Mouse (Mus musculus) kidney, embryonic 16.5 days (tissue): Measurements from ENCODE around the gene Lect2. TPM values are rescaled to one million over a fixed set of nuclear protein-coding genes. Genes with fewer than 3 reads are reported as not detected.

Experiments
- ATAC-seq: fragments of 200-750 bp; cut with Nextera tagmentation; 2 replicates; pipeline ENCODE4 v1.8.0; 2017; ENCODE audit warnings: moderate TSS enrichment; ENCODE audit not compliant: low FRiP score, low TSS enrichment
- H3K27ac ChIP-seq: fragments of 300-500 bp; sonication (generic); 2 replicates; pipeline ENCODE4 v1.5.1; 2014; ENCODE audit warnings: low read length
- H3K27me3 ChIP-seq: fragments of 300-500 bp; sonication (generic); 2 replicates; pipeline ENCODE4 v1.6.1; 2014; ENCODE audit warnings: low read length, control low read depth, mixed read lengths; ENCODE audit not compliant: insufficient read depth
- H3K36me3 ChIP-seq: fragments of 300-500 bp; sonication (generic); 2 replicates; pipeline ENCODE4 v1.6.1; 2014; ENCODE audit warnings: low read length, control low read depth, mixed read lengths; ENCODE audit not compliant: insufficient read depth
- H3K4me1 ChIP-seq: fragments of 300-500 bp; sonication (generic); 2 replicates; pipeline ENCODE4 v1.6.1; 2014; ENCODE audit warnings: low read length, control low read depth, mixed read lengths; ENCODE audit not compliant: insufficient read depth
- H3K4me2 ChIP-seq: fragments of 300-500 bp; sonication (generic); replicated peaks from 2 replicates; pipeline ENCODE4 v1.6.1; 2014; ENCODE audit warnings: low read depth, low read length
- H3K4me3 ChIP-seq: fragments of 300-500 bp; sonication (generic); 2 replicates; pipeline ENCODE4 v1.5.1; 2014; ENCODE audit warnings: mild to moderate bottlenecking, low read length
- H3K9ac ChIP-seq: fragments of 300-500 bp; sonication (generic); replicated peaks from 2 replicates; pipeline ENCODE4 v1.6.1; 2014; ENCODE audit warnings: low read length
- H3K9me3 ChIP-seq: fragments of 300-500 bp; sonication (generic); 2 replicates; pipeline ENCODE4 v1.6.1; 2016; ENCODE audit warnings: low read length, control low read depth
- WGBS: fragments of 180-500 bp; shearing (Covaris S2); extraction: QIAGEN DNeasy Blood & Tissue Kit; methylation state at CpG from one replicate; pipeline ENCODE4 v1.1.7; 2014; 5-methylcytosine and 5-hydroxymethylcytosine counted together
- polyA plus RNA-seq: library from polyadenylated mRNA; unstranded; fragments of >200 nt; fragmentation: Nextera tagmentation; extraction: Ambion mirVana; gene quantifications from 2 replicates; pipeline ENCODE4 v1.2.1, GENCODE M21; 2015

Lect2 gene
- polyA plus RNA-seq, 1 experiment from 2014 or later, result 1.1 TPM

DNA sequence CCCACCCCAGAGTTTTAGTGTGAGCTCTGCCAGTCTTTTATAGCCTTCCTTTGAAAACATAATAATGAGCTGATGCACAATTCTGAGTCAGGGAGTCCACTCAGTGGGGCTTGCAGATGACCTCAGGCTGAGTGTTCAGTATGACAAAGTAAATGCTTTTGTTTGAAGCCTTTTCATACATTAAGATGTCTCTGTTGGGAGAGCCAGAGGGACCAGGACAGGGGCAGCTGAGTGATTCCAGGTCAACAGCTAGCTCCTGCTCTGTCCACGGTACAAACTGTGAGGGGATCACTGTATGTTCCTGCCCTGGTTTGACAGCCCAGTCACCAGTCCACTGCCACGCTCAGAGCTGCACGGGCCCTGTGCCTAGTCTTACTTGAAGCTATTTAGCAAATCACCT lies 34.4 kb upstream of the Lect2 start:
- Histone ChIP-seq H3K27ac (peak overlapping the region; percentile 88), H3K4me1 (peaks cover 29% of the 10 kb centered on the region), H3K4me3 (no peak overlapping the region), H3K4me2 (no peak overlapping the region), H3K9me3 (no peaks in the 10 kb centered on the region), H3K27me3 (no peaks in the 10 kb centered on the region), H3K9ac (no peak overlapping the region), H3K36me3 (no peaks in the 10 kb centered on the region)
- WGBS, result 23% methylated on average over 3 of the region's 3 CpGs
- peak; percentile 33; the same call in 1 of the 2 replicates for ATAC-seq

DNA sequence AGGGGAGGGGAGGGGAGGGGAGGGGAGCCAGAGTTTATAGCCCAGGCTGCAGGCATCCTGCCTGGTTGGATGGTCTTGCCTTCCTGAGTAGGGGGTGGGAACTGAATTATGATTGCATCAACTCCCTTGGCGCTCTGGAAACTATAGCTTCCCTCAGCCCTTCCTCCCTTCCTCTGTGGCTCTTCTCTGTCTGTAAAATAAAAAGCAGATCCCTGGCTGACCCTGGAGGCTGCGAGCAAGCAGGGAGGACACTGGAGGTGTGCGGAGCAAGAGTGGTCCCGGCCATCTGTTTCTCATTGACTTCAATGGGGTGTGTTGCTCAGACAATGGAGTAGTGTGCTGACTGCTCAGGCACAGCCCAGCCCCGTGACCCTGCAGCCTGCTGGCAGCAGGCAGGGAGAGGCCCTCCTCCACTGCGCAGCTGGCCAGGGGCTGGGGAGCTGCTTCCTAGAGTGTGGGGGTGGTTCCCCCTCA lies 33.7 kb upstream of the Lect2 start:
- Histone ChIP-seq H3K4me1 (peaks cover 29% of the 10 kb centered on the region), H3K4me2 (peak overlapping the region; percentile 46), H3K9me3 (no peaks in the 10 kb centered on the region), H3K27ac (peak overlapping the region; percentile 95), H3K4me3 (no peak overlapping the region), H3K9ac (peak overlapping the region; percentile 45), H3K27me3 (no peaks in the 10 kb centered on the region), H3K36me3 (no peaks in the 10 kb centered on the region)
- ATAC-seq, result peak; percentile 98
- WGBS, result 1% methylated on average over 6 of the region's 6 CpGs

DNA sequence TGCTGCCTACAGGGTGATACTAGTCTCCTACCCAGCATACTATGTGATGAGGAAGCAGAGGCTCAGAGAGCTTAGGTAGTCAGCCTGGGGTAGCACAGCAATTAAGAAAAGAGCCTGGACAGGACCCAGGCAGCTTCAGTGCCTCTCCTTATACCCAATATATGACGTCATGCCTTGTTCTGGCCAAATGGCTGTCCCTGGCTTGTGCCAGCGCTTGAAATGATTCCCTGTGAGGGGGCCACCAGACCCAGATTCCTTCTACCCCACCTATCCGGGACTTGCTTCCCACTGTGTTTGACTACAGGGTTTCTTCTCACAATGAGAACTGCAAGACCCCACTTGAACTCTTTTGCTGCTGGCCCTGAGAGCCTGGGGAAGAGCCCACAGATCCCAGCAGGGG lies 33.2 kb upstream of the Lect2 start:
- H3K9ac ChIP-seq, result no peak overlapping the region
- 0 out of 2 replicates have a peak, but pooled peaks have one; percentile 6 for ATAC-seq
- H3K36me3 ChIP-seq, result no peaks in the 10 kb centered on the region
- peak overlapping the region; percentile 95 for H3K27ac ChIP-seq
- H3K27me3 ChIP-seq, result no peaks in the 10 kb centered on the region
- H3K4me3 ChIP-seq, result no peak overlapping the region
- no peaks in the 10 kb centered on the region for H3K9me3 ChIP-seq
- WGBS, result 3% methylated on average over 3 of the region's 3 CpGs
- peak overlapping the region; percentile 26; the same call in 1 of the 2 replicates for H3K4me2 ChIP-seq
- H3K4me1 ChIP-seq, result peaks cover 29% of the 10 kb centered on the region

DNA sequence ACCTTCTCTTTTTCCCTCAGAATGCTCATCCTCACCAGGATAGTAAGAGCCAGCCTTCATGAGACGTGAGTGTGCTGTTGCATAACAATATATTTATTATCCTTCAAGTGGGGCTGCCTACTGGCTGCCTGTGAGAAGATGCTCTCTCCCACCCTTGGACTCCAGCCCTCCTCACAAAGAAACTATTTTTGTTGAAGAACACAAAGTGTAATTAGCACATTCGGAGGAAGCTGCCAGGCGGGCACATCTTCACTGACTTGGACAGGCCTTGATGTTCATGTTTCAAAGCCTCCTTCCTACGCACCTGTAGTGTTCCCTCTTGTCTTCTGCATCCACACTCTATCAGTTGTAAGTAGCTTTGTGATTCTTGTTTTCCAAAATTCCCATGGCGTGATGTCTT lies 32.1 kb upstream of the Lect2 start:
- no peak overlapping the region for H3K4me2 ChIP-seq
- no peaks in the 10 kb centered on the region for H3K36me3 ChIP-seq
- no peak for ATAC-seq
- no peak overlapping the region for H3K9ac ChIP-seq
- peak overlapping the region; percentile 95; the same call in 1 of the 2 replicates for H3K27ac ChIP-seq
- WGBS, result 80% methylated on average over 5 of the region's 5 CpGs
- H3K27me3 ChIP-seq, result no peaks in the 10 kb centered on the region
- H3K4me3 ChIP-seq, result no peak overlapping the region
- peaks cover 31% of the 10 kb centered on the region for H3K4me1 ChIP-seq
- no peaks in the 10 kb centered on the region for H3K9me3 ChIP-seq

DNA sequence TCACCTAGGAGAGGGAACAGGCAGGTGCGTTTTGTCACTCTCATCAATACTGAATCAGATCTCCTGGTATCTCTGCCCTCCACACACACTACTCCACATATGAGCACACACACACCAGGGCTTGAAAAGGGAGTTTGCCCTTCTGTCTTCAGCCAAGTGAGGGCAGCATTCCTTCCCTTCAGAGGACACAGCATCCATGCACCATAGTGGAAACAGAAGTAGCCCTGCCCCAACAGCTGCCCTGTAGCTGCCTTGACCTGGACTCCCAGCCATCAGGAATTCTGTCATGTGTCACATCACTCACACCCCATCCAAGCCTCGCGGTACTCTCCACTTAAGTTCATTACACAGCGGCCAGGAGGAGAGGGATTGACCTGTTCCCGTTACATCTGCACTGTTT lies 29.8 kb upstream of the Lect2 start:
- 59% methylated on average over 5 of the region's 5 CpGs for WGBS
- no peaks in the 10 kb centered on the region for H3K9me3 ChIP-seq
- no peak overlapping the region for H3K27ac ChIP-seq
- H3K4me2 ChIP-seq, result no peak overlapping the region
- H3K4me1 ChIP-seq, result peaks cover 25% of the 10 kb centered on the region
- no peak overlapping the region for H3K9ac ChIP-seq
- H3K36me3 ChIP-seq, result no peaks in the 10 kb centered on the region
- ATAC-seq, result no peak
- no peak overlapping the region for H3K4me3 ChIP-seq
- H3K27me3 ChIP-seq, result no peaks in the 10 kb centered on the region

DNA sequence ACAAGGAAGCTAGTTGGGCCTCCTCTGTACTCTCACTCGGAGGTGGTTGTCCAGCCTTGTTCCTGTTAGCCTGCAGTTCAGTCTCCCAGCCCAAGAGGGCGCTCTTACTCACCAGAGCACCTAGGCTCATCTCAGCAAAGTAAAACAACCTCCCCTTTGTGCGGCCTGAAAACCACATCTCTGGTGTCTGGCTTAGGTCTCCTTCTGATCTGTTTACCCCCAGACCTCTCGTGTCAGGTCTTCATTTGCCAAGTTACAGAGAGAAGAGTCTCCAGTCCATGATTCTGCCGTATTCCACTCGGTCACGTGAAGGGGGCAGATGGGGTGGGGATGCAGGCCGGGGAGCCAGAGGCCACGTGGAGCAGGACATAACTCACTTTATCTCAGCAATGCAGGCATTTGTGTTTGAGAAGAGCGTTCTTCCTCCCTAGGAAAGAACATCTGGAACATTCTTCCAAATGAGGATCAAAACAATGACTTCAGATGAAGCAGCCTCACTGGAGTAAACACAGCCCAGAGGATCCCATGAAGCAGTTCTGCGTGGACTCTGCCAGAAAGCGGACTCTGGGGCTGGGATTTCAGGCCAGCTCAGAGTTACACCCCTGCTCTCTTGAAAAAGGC lies 27.5 kb upstream of the Lect2 start:
- 0 out of 2 replicates have a peak, but pooled peaks cover 7% of the 10 kb centered on the region for H3K4me1 ChIP-seq
- H3K27me3 ChIP-seq, result no peaks in the 10 kb centered on the region
- WGBS, result 43% methylated on average over 12 of the region's 12 CpGs
- H3K36me3 ChIP-seq, result no peaks in the 10 kb centered on the region
- ATAC-seq, result peak; percentile 36
- H3K4me2 ChIP-seq, result no peak overlapping the region
- H3K27ac ChIP-seq, result peak overlapping the region; percentile 52
- no peak overlapping the region; the same call in 1 of the 2 replicates for H3K9ac ChIP-seq
- no peaks in the 10 kb centered on the region for H3K9me3 ChIP-seq
- H3K4me3 ChIP-seq, result no peak overlapping the region

DNA sequence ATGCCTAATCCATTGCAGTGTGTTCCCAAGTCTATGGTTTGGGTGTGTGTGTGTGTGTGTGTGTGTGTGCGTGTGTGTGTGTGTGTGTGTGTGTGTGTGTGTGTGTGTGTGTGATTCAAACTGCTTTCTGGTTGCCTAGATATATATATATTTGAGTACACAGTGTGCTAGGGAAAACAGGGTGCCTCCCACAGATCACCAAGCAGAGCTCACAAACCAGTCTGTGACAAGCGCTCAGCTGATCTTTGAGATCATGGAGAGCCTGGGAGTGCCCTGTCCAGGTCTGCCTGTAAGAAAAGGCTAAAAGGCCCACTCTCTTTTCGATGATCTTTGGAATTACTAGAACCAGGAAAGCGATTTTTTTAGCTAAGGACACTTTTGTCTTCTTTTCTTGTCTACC lies 26.8 kb upstream of the Lect2 start:
- H3K27me3 ChIP-seq, result no peaks in the 10 kb centered on the region
- no peak overlapping the region for H3K9ac ChIP-seq
- no peak overlapping the region for H3K4me2 ChIP-seq
- WGBS, result 80% methylated on average over 4 of the region's 4 CpGs
- H3K4me3 ChIP-seq, result no peak overlapping the region
- no peaks in the 10 kb centered on the region for H3K9me3 ChIP-seq
- H3K36me3 ChIP-seq, result no peaks in the 10 kb centered on the region
- no peak for ATAC-seq
- no peak overlapping the region; the same call in 1 of the 2 replicates for H3K27ac ChIP-seq
- H3K4me1 ChIP-seq, result 0 out of 2 replicates have a peak, but pooled peaks cover 7% of the 10 kb centered on the region

DNA sequence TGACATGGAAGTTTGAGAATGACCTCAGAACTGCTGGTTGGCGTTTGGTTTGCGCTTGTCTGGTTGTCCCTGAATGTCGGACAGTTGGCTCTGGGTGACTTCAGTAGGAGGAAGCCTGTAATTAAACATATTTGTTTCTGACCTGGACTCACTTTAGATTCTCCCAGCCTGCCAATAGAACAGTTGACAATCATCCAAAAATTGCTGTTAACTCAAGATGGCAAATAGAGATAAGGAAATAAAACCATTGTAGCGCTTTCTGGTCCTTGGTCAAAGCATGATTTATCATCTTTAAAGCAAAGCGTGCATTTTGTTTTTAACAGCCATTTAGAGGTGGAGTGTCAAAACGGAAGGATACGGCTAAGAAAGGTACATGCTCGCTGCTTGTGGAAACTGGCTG lies 23.3 kb upstream of the Lect2 start:
- no peak for ATAC-seq
- H3K9me3 ChIP-seq, result no peaks in the 10 kb centered on the region
- H3K27ac ChIP-seq, result no peak overlapping the region
- 60% methylated on average over 8 of the region's 8 CpGs for WGBS
- no peaks in the 10 kb centered on the region for H3K27me3 ChIP-seq
- no peak overlapping the region for H3K4me3 ChIP-seq
- H3K4me2 ChIP-seq, result no peak overlapping the region
- H3K36me3 ChIP-seq, result no peaks in the 10 kb centered on the region
- H3K4me1 ChIP-seq, result 0 out of 2 replicates have a peak, but pooled peaks cover 7% of the 10 kb centered on the region
- H3K9ac ChIP-seq, result no peak overlapping the region

DNA sequence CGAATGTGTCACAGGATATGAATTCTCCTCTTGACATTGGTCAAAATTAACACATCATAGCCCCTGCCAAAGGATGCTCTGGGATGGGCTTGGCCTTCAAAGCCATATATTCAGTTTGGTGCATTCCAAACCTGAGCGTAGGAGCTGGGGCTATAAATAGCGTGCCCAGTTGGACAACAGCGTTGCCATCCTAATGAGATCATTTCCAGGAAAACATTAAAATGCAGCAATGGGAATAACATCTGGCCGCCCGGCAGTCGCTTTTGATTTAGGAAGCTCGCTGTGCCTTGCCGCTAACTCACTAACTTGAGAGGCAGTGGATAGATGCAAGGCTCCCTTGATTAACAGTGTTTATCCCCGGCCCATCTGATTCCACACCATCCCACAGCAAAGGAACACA lies 18.0 kb upstream of the Lect2 start:
- 32% methylated on average over 10 of the region's 10 CpGs for WGBS
- no peak overlapping the region for H3K27ac ChIP-seq
- H3K9me3 ChIP-seq, result no peaks in the 10 kb centered on the region

DNA sequence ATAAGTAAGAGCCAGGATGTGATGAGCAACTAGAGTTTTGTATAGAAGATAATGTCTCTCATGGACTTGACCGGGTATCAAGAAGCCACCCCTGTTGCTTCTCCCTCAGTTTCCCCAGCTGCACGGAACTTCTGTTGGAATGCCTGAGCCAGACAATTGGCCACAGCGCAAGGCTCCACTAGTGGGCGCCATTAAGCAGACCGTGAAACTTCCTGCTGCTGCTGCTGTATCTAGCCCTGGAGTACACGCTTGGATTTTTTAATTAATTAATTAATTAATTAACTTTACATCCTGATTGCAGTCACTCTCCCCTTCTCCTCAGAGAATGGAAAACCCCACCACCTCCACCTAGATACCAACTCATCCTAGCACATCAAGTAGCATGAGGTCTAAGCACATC lies 14.8 kb upstream of the Lect2 start:
- Histone ChIP-seq H3K27ac (no peak overlapping the region), H3K4me1 (0 out of 2 replicates have a peak, but pooled peaks cover 14% of the 10 kb centered on the region), H3K9me3 (no peaks in the 10 kb centered on the region), H3K4me2 (no peak overlapping the region), H3K36me3 (no peaks in the 10 kb centered on the region), H3K4me3 (no peak overlapping the region), H3K27me3 (no peaks in the 10 kb centered on the region), H3K9ac (no peak overlapping the region)
- ATAC-seq, result no peak
- WGBS, result 38% methylated on average over 6 of the region's 6 CpGs

More for the DNA sequence above, 18.0 kb upstream of the Lect2 start:
- no peaks in the 10 kb centered on the region for H3K36me3 ChIP-seq
- no peaks in the 10 kb centered on the region for H3K27me3 ChIP-seq
- no peak overlapping the region for H3K4me2 ChIP-seq
- H3K9ac ChIP-seq, result no peak overlapping the region
- no peak overlapping the region for H3K4me3 ChIP-seq
- H3K4me1 ChIP-seq, result 0 out of 2 replicates have a peak, but pooled peaks cover 5% of the 10 kb centered on the region
- ATAC-seq, result no peak
